Comparison of ENCODE assay signal across 8 mouse cellular contexts in the genomic region with DNA sequence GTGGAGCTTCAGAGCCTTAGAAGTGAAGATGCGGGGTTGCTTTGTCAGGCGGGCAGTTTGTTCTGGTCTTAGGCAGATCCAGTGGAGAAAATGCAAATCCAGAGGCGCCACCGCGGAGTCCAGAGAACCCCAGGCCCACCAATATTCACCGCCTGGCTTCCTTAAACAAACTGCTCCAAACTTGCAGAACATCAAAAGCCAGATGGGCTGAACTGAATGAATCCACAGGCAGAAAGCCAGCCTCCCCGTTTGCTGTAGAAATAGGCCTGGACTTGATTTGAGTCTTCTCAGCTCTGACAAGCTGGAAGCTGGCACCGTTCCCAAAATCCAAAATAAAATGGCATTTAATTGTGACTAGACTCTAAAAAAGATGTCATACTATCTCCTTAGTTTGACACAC. TPM values are rescaled to one million over a fixed set of nuclear protein-coding genes. Genes with fewer than 3 reads are reported as not detected.
DNase-seq lines count a peak whose midpoint lies in the region; ATAC-seq lines count a peak whose summit lies in the region.

No protein-coding gene starts in this region.

- 55% methylated on average over 8 of the region's 8 CpGs for WGBS in heart, embryonic 15.5 days
- 54% methylated on average over 8 of the region's 8 CpGs for WGBS in intestine, embryonic 15.5 days

- DNase-seq in kidney, postnatal 36 days = peak; percentile 22 to 27
- no peak for DNase-seq in kidney, adult 18-20 months
- peak; percentile 68 to 73 for DNase-seq in cerebellum, postnatal 14 days
- peak; percentile 88 to 93 for DNase-seq in left cerebral cortex, postnatal 14 days (ENCODE audit: low spot score in 2 of 2)
- no peak for DNase-seq in T-cell, adult 2 months (ENCODE audit: low spot score)
- no peak for DNase-seq in thymus, postnatal 4 days

- H3K4me1 ChIP-seq in heart, embryonic 15.5 days (replicated peaks) = peaks cover 40% of the 10 kb centered on the region
- peaks cover 9% of the 10 kb centered on the region for H3K4me1 ChIP-seq in intestine, embryonic 15.5 days (replicated peaks)

- H3K4me2 ChIP-seq in heart, embryonic 15.5 days = no peak overlapping the region
- H3K4me2 ChIP-seq in intestine, embryonic 15.5 days (replicated peaks) = no peak overlapping the region

- H3K4me3 ChIP-seq in heart, embryonic 15.5 days = no peak overlapping the region
- H3K4me3 ChIP-seq in intestine, embryonic 15.5 days (replicated peaks) = no peak overlapping the region

- H3K9me3 ChIP-seq in heart, embryonic 15.5 days (replicated peaks) = no peaks in the 10 kb centered on the region
- H3K9me3 ChIP-seq in intestine, embryonic 15.5 days = no peaks in the 10 kb centered on the region

- ATAC-seq in heart, embryonic 15.5 days (replicated peaks; ENCODE audit: insufficient number of reproducible peaks, insufficient read depth, low FRiP score, low read depth) = no peak
- no peak for ATAC-seq in intestine, embryonic 15.5 days

- no peaks in the 10 kb centered on the region for H3K27me3 ChIP-seq in heart, embryonic 15.5 days
- no peaks in the 10 kb centered on the region for H3K27me3 ChIP-seq in intestine, embryonic 15.5 days (replicated peaks)

- H3K36me3 ChIP-seq in heart, embryonic 15.5 days = no peaks in the 10 kb centered on the region
- H3K36me3 ChIP-seq in intestine, embryonic 15.5 days = no peaks in the 10 kb centered on the region

- peak overlapping the region; percentile 30; the same call in 1 of the 2 replicates for H3K27ac ChIP-seq in heart, embryonic 15.5 days
- no peak overlapping the region for H3K27ac ChIP-seq in intestine, embryonic 15.5 days

- intact Hi-C loops in left cerebral cortex, postnatal 14 days (cut with DNase I) = loop anchor here (10.0 kb wide), 1 partner anchor 415 kb away; no protein-coding TSS in a partner anchor

- no peak overlapping the region for H3K9ac ChIP-seq in heart, embryonic 15.5 days
- H3K9ac ChIP-seq in intestine, embryonic 15.5 days = no peak overlapping the region

RNA-seq across cellular contexts. Expression of gene Efnb2, which starts 11.1 kb away (rescaled TPM):
- polyA plus RNA-seq in heart, embryonic 15.5 days (2015; fragmentation: Nextera tagmentation; extraction: Ambion mirVana) = 11.4 and 15.8 TPM in 2 replicates
- total RNA-seq in left cerebral cortex, postnatal 14 days (2021) = 10 to 100 TPM; 67.0 to 82.2 TPM
- 14.1 TPM in 2 replicates for polyA plus RNA-seq in intestine, embryonic 15.5 days (2015; fragmentation: Nextera tagmentation; extraction: Ambion mirVana)

RNA-seq across cellular contexts. Expression of gene Arglu1, which starts 40.4 kb away (rescaled TPM):
- polyA plus RNA-seq in heart, embryonic 15.5 days (2015; fragmentation: Nextera tagmentation; extraction: Ambion mirVana) = 79.4 and 85.1 TPM in 2 replicates
- 10 to 100 TPM; 88.1 to 95.1 TPM for total RNA-seq in left cerebral cortex, postnatal 14 days (2021)
- 107 and 121 TPM in 2 replicates for polyA plus RNA-seq in intestine, embryonic 15.5 days (2015; fragmentation: Nextera tagmentation; extraction: Ambion mirVana)

Comparison
In these comparisons a context has a peak if more than half of its experiments do, and no peak if none do; other contexts are left out.
1. DNase-seq: peak in kidney, postnatal 36 days (2 of 2), cerebellum, postnatal 14 days (2 of 2) and left cerebral cortex, postnatal 14 days (2 of 2); none in kidney, adult 18-20 months (single experiment), T-cell, adult 2 months (single experiment) and thymus, postnatal 4 days (single experiment).